Mouse (Mus musculus) forebrain, embryonic 15.5 days (tissue): ENCODE results near the gene Rgs12. TPM values are rescaled to one million over a fixed set of nuclear protein-coding genes. Genes with fewer than 3 reads are reported as not detected.

Experiments used
- ATAC-seq: fragments of 200-750 bp; cut with Nextera tagmentation; replicated peaks from 2 replicates; pipeline ENCODE4 v1.8.0; 2017; ENCODE audit warnings: mild to moderate bottlenecking, moderate TSS enrichment, moderate library complexity
- H3K27ac ChIP-seq: fragments of 300-500 bp; sonication (generic); replicated peaks from 2 replicates; pipeline ENCODE4 v1.5.1; 2015; ENCODE audit warnings: mild to moderate bottlenecking, inconsistent platforms
- H3K27me3 ChIP-seq: fragments of 300-500 bp; sonication (generic); 2 replicates; pipeline ENCODE4 v1.6.1; 2015; ENCODE audit warnings: inconsistent platforms
- H3K36me3 ChIP-seq: fragments of 300-500 bp; sonication (generic); 2 replicates; pipeline ENCODE4 v1.6.1; 2015; ENCODE audit warnings: mild to moderate bottlenecking, inconsistent platforms
- H3K4me1 ChIP-seq: fragments of 300-500 bp; sonication (generic); 2 replicates; pipeline ENCODE4 v1.6.1; 2015; ENCODE audit warnings: inconsistent platforms
- H3K4me2 ChIP-seq: fragments of 300-500 bp; sonication (generic); replicated peaks from 2 replicates; pipeline ENCODE4 v1.6.1; 2015; ENCODE audit warnings: mild to moderate bottlenecking, inconsistent platforms
- H3K4me3 ChIP-seq: fragments of 300-500 bp; sonication (generic); 2 replicates; pipeline ENCODE4 v1.5.1; 2015; ENCODE audit warnings: mild to moderate bottlenecking, inconsistent platforms
- H3K9ac ChIP-seq: fragments of 300-500 bp; sonication (generic); replicated peaks from 2 replicates; pipeline ENCODE4 v1.6.1; 2015; ENCODE audit warnings: mild to moderate bottlenecking, inconsistent platforms
- H3K9me3 ChIP-seq: fragments of 300-500 bp; sonication (generic); 2 replicates; pipeline ENCODE4 v1.6.1; 2016; ENCODE audit warnings: inconsistent platforms
- WGBS: fragments of 180-500 bp; shearing (Covaris S2); methylation state at CpG from one replicate; pipeline ENCODE4 v1.1.7; 2015; ENCODE audit warnings: mixed read lengths; 5-methylcytosine and 5-hydroxymethylcytosine counted together
- polyA plus RNA-seq: library from polyadenylated mRNA; unstranded; fragments of >200 nt; fragmentation: Nextera tagmentation; extraction: Ambion mirVana; gene quantifications from 2 replicates; pipeline ENCODE4 v1.2.1, GENCODE M21; 2015

The Rgs12 gene
- polyA plus RNA-seq, 1 experiment from 2014 or later, result 64.7 TPM

- Histone ChIP-seq H3K4me1 (peaks cover 15% of the 10 kb centered on the region), H3K9ac (no peak overlapping the region), H3K36me3 (0 out of 2 replicates have a peak, but pooled peaks cover 3% of the 10 kb centered on the region), H3K4me2 (no peak overlapping the region), H3K27me3 (no peaks in the 10 kb centered on the region), H3K9me3 (no peaks in the 10 kb centered on the region), H3K27ac (no peak overlapping the region), H3K4me3 (no peak overlapping the region)
- peak; percentile 77 for ATAC-seq
- 11% methylated on average over 1 of the region's 1 CpGs for whole genome bisulfite sequencing
Observed at GRCm38 (mm10) chr5:34915801-34916200, 33.4 kb upstream of the Rgs12 start.

DNA sequence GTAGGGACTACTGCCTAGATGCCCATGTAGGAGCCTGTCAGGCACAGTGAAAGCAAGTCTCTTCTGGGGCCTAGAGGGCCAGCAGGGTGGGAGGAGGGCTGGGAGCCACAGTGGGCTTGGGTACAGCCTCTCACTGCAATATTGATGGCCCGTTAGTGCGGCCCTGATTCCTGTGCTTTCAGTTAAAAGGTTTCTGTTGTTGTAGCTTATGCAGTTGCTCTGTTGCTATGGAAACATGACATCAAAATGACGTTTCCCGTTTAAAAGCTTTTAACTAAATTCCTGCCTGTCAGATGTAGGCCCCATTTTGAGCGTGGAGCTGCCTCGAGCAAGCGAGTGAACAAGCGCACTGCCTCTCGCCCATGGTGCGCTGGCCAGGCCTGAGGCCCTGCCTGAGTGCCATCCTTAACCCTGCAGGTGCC lies 32.0 kb upstream of the Rgs12 start:
- H3K27ac ChIP-seq, result peak overlapping the region; percentile 67
- peak; percentile 68 for ATAC-seq
- H3K4me3 ChIP-seq, result no peak overlapping the region
- peaks cover 15% of the 10 kb centered on the region for H3K4me1 ChIP-seq
- 30% methylated on average over 10 of the region's 10 CpGs for WGBS
- H3K4me2 ChIP-seq, result no peak overlapping the region
- no peaks in the 10 kb centered on the region for H3K36me3 ChIP-seq
- H3K27me3 ChIP-seq, result no peaks in the 10 kb centered on the region
- H3K9me3 ChIP-seq, result no peaks in the 10 kb centered on the region
- no peak overlapping the region for H3K9ac ChIP-seq

- Histone ChIP-seq H3K4me2 (no peak overlapping the region), H3K9me3 (no peaks in the 10 kb centered on the region), H3K27ac (no peak overlapping the region), H3K27me3 (no peaks in the 10 kb centered on the region), H3K4me3 (no peak overlapping the region), H3K4me1 (peaks cover 15% of the 10 kb centered on the region), H3K9ac (no peak overlapping the region), H3K36me3 (peaks cover 6% of the 10 kb centered on the region; the same call in 1 of the 2 replicates)
- WGBS, result 97% methylated on average over 3 of the region's 3 CpGs
- no peak for ATAC-seq
Observed at GRCm38 (mm10) chr5:34918785-34919184, 30.5 kb upstream of the Rgs12 start.

DNA sequence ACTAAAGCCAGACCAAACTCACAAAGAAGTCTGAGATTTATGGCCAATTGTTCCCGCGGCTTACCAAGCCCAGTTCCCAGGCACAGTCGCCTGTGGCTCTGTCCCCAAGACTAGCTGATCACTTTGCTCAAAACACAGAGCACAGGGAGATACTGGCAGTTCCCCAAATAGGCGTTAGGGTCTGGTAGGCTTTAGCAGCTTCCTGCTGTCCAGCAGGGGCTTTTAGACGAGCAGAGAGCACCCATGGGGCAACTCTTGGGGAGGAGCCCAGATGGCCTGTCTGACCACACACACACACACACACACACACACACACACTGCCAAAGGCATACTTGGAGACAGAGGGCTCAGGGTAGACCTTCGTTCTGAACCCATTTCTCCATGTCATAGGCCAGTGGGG lies 26.7 kb upstream of the Rgs12 start:
- Histone ChIP-seq H3K4me2 (no peak overlapping the region), H3K36me3 (peaks cover 10% of the 10 kb centered on the region; the same call in 1 of the 2 replicates), H3K9me3 (no peaks in the 10 kb centered on the region), H3K4me1 (peaks cover 2% of the 10 kb centered on the region; the same call in 1 of the 2 replicates), H3K27me3 (no peaks in the 10 kb centered on the region), H3K9ac (no peak overlapping the region), H3K4me3 (no peak overlapping the region), H3K27ac (no peak overlapping the region)
- no peak for ATAC-seq
- WGBS, result 68% methylated on average over 6 of the region's 6 CpGs

GRCm38 (mm10) chr5:34923920-34924319 lies 25.3 kb upstream of the Rgs12 start:
- Histone ChIP-seq H3K4me2 (no peak overlapping the region), H3K9me3 (no peaks in the 10 kb centered on the region), H3K4me3 (no peak overlapping the region), H3K36me3 (peaks cover 10% of the 10 kb centered on the region; the same call in 1 of the 2 replicates), H3K27ac (no peak overlapping the region), H3K27me3 (no peaks in the 10 kb centered on the region), H3K9ac (no peak overlapping the region), H3K4me1 (no peaks in the 10 kb centered on the region)
- ATAC-seq, result no peak
- 97% methylated on average over 4 of the region's 4 CpGs for WGBS

DNA sequence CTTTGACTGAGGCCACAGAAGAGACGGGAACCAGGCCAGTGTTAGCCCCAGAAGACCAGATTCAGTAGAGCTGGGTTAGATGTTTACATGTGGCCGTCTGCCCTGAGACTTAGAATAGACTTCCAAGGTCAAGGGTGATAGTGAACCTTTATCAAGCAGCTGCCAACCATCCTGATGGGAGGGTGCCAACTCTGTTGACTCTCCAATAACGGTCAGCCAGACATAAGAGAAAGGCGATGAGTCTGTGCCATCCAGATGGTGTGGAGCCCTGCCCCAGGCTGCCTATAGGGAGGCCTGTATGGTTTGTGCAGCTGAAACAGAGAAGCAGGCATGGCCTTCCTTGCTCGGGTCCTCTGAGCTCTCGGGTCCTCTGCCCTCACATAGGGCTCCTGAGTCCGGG lies 24.7 kb upstream of the Rgs12 start:
- Histone ChIP-seq H3K4me3 (no peak overlapping the region), H3K9ac (no peak overlapping the region), H3K9me3 (no peaks in the 10 kb centered on the region), H3K27ac (no peak overlapping the region), H3K4me2 (no peak overlapping the region), H3K27me3 (no peaks in the 10 kb centered on the region), H3K36me3 (peaks cover 10% of the 10 kb centered on the region; the same call in 1 of the 2 replicates), H3K4me1 (no peaks in the 10 kb centered on the region)
- 91% methylated on average over 7 of the region's 7 CpGs for WGBS
- ATAC-seq, result no peak

- ATAC-seq, result no peak
- Histone ChIP-seq H3K4me2 (no peak overlapping the region), H3K27ac (no peak overlapping the region), H3K9ac (no peak overlapping the region), H3K27me3 (no peaks in the 10 kb centered on the region), H3K4me1 (peaks cover 18% of the 10 kb centered on the region), H3K4me3 (no peak overlapping the region), H3K36me3 (peaks cover 10% of the 10 kb centered on the region; the same call in 1 of the 2 replicates), H3K9me3 (no peaks in the 10 kb centered on the region)
- whole genome bisulfite sequencing, result 85% methylated on average over 4 of the region's 4 CpGs
Observed at GRCm38 (mm10) chr5:34927648-34928047, 21.6 kb upstream of the Rgs12 start.

DNA sequence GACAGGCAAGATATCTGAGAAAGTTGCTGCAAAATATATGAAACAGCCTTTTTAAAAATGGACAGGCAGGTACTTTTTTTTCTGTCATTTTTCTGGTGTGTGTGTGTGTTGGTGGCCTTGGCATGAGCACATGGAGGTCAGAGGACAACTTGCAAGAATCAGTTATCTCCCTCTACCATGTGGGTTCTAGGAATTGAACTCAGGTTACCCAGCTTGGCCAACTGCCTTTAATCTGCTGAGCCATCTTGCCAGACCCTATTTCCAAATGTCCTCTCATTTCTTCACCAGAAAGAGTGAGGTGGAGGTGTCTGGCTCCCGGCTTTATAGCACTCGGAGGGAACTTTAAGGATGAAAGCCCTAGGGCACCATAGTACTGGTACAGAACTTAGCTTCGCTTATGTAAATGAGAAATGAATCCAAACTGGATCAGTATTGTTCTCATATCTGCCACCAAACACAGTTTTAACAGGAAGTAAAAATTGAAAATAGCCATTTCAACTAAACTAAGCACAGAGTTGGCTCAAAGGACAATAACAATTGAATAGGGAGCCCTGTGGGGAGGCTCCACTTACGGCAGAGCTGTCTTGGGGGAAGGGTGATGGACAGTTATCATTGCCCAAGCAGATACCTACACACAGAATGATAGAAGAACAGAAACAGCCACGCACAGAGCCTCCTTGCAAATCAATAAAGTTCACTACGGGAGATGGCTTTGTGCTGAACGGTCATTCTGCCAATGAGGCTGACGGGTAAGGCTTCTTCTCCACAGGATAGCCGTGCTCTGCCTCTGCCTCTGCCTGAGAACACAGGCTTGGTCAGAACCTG lies 18.9 kb upstream of the Rgs12 start:
- Histone ChIP-seq H3K4me3 (no peak overlapping the region), H3K9ac (no peak overlapping the region), H3K27me3 (no peaks in the 10 kb centered on the region), H3K4me2 (no peak overlapping the region), H3K27ac (0 out of 2 replicates have a peak overlapping the region, but pooled peaks have one; percentile 23), H3K9me3 (no peaks in the 10 kb centered on the region), H3K4me1 (peaks cover 18% of the 10 kb centered on the region), H3K36me3 (no peaks in the 10 kb centered on the region)
- no peak for ATAC-seq
- 71% methylated on average over 9 of the region's 9 CpGs for WGBS

GRCm38 (mm10) chr5:34931091-34931490 lies 18.2 kb upstream of the Rgs12 start:
- H3K27me3 ChIP-seq, result no peaks in the 10 kb centered on the region
- no peaks in the 10 kb centered on the region for H3K9me3 ChIP-seq
- ATAC-seq, result no peak
- H3K4me1 ChIP-seq, result peaks cover 18% of the 10 kb centered on the region
- H3K4me2 ChIP-seq, result no peak overlapping the region
- H3K36me3 ChIP-seq, result no peaks in the 10 kb centered on the region
- no peak overlapping the region for H3K4me3 ChIP-seq
- 0 out of 2 replicates have a peak overlapping the region, but pooled peaks have one; percentile 23 for H3K27ac ChIP-seq
- no peak overlapping the region for H3K9ac ChIP-seq
- WGBS, result 66% methylated on average over 2 of the region's 2 CpGs

GRCm38 (mm10) chr5:34931516-34932457 lies 17.5 kb upstream of the Rgs12 start:
- H3K4me1 ChIP-seq, result peaks cover 18% of the 10 kb centered on the region
- ATAC-seq, result no peak
- no peak overlapping the region for H3K4me3 ChIP-seq
- H3K4me2 ChIP-seq, result no peak overlapping the region
- no peaks in the 10 kb centered on the region for H3K36me3 ChIP-seq
- 45% methylated on average over 11 of the region's 11 CpGs for WGBS
- no peaks in the 10 kb centered on the region for H3K9me3 ChIP-seq
- H3K27me3 ChIP-seq, result no peaks in the 10 kb centered on the region
- peak overlapping the region; percentile 54 for H3K27ac ChIP-seq
- no peak overlapping the region for H3K9ac ChIP-seq

- H3K4me1 ChIP-seq, result peaks cover 18% of the 10 kb centered on the region
- H3K9me3 ChIP-seq, result no peaks in the 10 kb centered on the region
- H3K9ac ChIP-seq, result no peak overlapping the region
- no peak overlapping the region for H3K4me2 ChIP-seq
- WGBS, result 19% methylated on average over 4 of the region's 4 CpGs
- ATAC-seq, result no peak
- no peak overlapping the region for H3K4me3 ChIP-seq
- no peaks in the 10 kb centered on the region for H3K27me3 ChIP-seq
- H3K36me3 ChIP-seq, result no peaks in the 10 kb centered on the region
- peak overlapping the region; percentile 54 for H3K27ac ChIP-seq
Observed at GRCm38 (mm10) chr5:34932458-34932806, 16.8 kb upstream of the Rgs12 start.

GRCm38 (mm10) chr5:34933461-34933860 lies 15.8 kb upstream of the Rgs12 start:
- no peak for ATAC-seq
- H3K4me1 ChIP-seq, result peaks cover 18% of the 10 kb centered on the region
- H3K27ac ChIP-seq, result no peak overlapping the region
- H3K36me3 ChIP-seq, result no peaks in the 10 kb centered on the region
- WGBS, result 95% methylated on average over 1 of the region's 1 CpGs
- no peak overlapping the region for H3K9ac ChIP-seq
- no peaks in the 10 kb centered on the region for H3K27me3 ChIP-seq
- no peak overlapping the region for H3K4me3 ChIP-seq
- H3K9me3 ChIP-seq, result no peaks in the 10 kb centered on the region
- no peak overlapping the region for H3K4me2 ChIP-seq
